Mouse (Mus musculus) forebrain, embryonic 14.5 days (tissue): ENCODE data around the gene Smu1. TPM values are rescaled to one million over a fixed set of nuclear protein-coding genes. Genes with fewer than 3 reads are reported as not detected.

ENCODE experiments used
- ATAC-seq: fragments of 200-750 bp; cut with Nextera tagmentation; 2 replicates; pipeline ENCODE4 v1.8.0; 2017; ENCODE audit warnings: mild to moderate bottlenecking, moderate library complexity
- DNase-seq: peaks from one replicate; pipeline ENCODE4 v3.0.0-alpha.2; 2015; ENCODE audit warnings: low spot score
- H3K27ac ChIP-seq: fragments of 300-500 bp; sonication (generic); 2 replicates; pipeline ENCODE4 v1.5.1; 2014; ENCODE audit warnings: low read depth, mild to moderate bottlenecking, control low read depth, low read length, moderate library complexity
- H3K27me3 ChIP-seq: fragments of 300-500 bp; sonication (generic); replicated peaks from 2 replicates; pipeline ENCODE4 v1.6.1; 2014; ENCODE audit warnings: low read length, control low read depth, mixed read lengths; ENCODE audit not compliant: control insufficient read depth, insufficient read depth
- H3K36me3 ChIP-seq: fragments of 300-500 bp; sonication (generic); 2 replicates; pipeline ENCODE4 v1.6.1; 2014; ENCODE audit warnings: low read length, control low read depth; ENCODE audit not compliant: control insufficient read depth, insufficient read depth
- H3K4me1 ChIP-seq: fragments of 300-500 bp; sonication (generic); 2 replicates; pipeline ENCODE4 v1.6.1; 2014; ENCODE audit warnings: antibody characterized with exemption, low read length, control low read depth; ENCODE audit not compliant: control insufficient read depth, insufficient read depth
- H3K4me2 ChIP-seq: fragments of 300-500 bp; sonication (generic); 2 replicates; pipeline ENCODE4 v1.6.1; 2014; ENCODE audit warnings: mild to moderate bottlenecking, control low read depth, low read length
- H3K4me3 ChIP-seq: fragments of 300-500 bp; sonication (generic); 2 replicates; pipeline ENCODE4 v1.5.1; 2014; ENCODE audit warnings: low read depth, low read length, control low read depth
- H3K9ac ChIP-seq: fragments of 300-500 bp; sonication (generic); 2 replicates; pipeline ENCODE4 v1.6.1; 2014; ENCODE audit warnings: mild to moderate bottlenecking, low read length, control low read depth, moderate library complexity
- H3K9me3 ChIP-seq: fragments of 300-500 bp; sonication (generic); replicated peaks from 2 replicates; pipeline ENCODE4 v1.6.1; 2016; ENCODE audit warnings: low read length, control low read depth, mixed read lengths; ENCODE audit not compliant: control insufficient read depth
- WGBS: fragments of 180-500 bp; shearing (Covaris S2); extraction: QIAGEN DNeasy Blood & Tissue Kit; methylation state at CpG from one replicate; pipeline ENCODE4 v1.1.7; 2014; 5-methylcytosine and 5-hydroxymethylcytosine counted together
- polyA plus RNA-seq: library from polyadenylated mRNA; unstranded; fragments of >200 nt; fragmentation: Nextera tagmentation; extraction: Ambion mirVana; gene quantifications from 2 replicates; pipeline ENCODE4 v1.2.1, GENCODE M21; 2014

Smu1 gene
- polyA plus RNA-seq, 1 experiment from 2014 or later, result 177 TPM

- 91% methylated on average over 4 of the region's 4 CpGs for WGBS
- Histone ChIP-seq H3K27me3 (no peaks in the 10 kb centered on the region), H3K4me2 (no peak overlapping the region), H3K36me3 (no peaks in the 10 kb centered on the region), H3K9ac (no peak overlapping the region), H3K27ac (no peak overlapping the region), H3K9me3 (no peaks in the 10 kb centered on the region), H3K4me3 (no peak overlapping the region), H3K4me1 (no peaks in the 10 kb centered on the region)
- ATAC-seq (no peak), DNase-seq (no peak)
Measured at GRCm38 (mm10) chr4:40791176-40791575, 33.5 kb upstream of the Smu1 start.

DNA sequence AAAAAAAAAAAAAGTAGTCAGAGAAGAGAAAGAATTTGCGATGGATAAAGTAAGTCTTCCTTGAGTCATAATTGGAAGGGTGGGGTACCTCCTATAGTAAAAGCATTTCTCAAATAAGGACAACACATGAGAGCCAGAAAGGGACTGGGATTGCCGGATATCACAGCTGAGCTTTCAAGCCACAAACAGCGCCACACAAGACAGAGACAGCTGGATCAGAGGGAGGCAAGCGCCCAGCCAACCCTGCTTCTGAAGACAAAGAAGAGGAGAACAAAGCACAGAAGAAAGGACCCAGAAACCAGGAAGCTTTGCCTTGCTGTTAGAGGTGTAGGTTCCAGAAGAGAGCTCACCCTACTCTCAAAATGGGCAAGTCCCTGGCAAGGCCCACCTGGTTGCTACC, 28.9 kb upstream of the Smu1 start:
- ATAC-seq (no peak), DNase-seq (no peak)
- Histone ChIP-seq H3K9me3 (no peaks in the 10 kb centered on the region), H3K4me1 (no peaks in the 10 kb centered on the region), H3K27me3 (no peaks in the 10 kb centered on the region), H3K36me3 (no peaks in the 10 kb centered on the region), H3K27ac (no peak overlapping the region), H3K9ac (no peak overlapping the region), H3K4me2 (no peak overlapping the region), H3K4me3 (no peak overlapping the region)
- 58% methylated on average over 4 of the region's 4 CpGs for WGBS

DNA sequence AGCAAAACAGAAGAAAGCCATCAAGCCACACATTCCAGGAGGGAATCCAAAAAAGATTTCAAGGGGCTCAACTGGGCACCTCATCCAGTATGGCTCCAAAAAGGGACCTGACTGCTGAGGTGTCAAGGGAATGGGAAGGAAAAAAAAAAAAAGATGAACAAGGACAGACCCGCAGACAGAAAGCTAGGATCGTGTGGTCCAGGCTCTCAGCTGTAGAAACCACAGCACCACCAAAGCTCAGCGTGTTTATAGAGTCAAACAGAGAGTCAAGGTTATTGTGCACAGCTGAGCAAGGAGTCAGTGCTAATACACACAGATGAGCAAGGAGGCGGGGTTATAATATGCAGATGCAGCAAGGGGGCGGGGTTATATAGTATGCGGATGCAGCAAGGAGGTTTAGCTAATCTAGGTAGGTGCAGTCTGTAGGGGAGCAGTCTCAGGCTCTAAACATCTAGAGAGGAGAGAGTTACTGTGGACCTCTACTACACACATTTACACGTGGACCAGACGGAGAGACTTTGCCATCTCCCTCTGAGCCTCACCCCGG, 28.0 kb upstream of the Smu1 start:
- Histone ChIP-seq H3K9me3 (no peaks in the 10 kb centered on the region), H3K36me3 (no peaks in the 10 kb centered on the region), H3K4me2 (no peak overlapping the region), H3K9ac (no peak overlapping the region), H3K4me1 (no peaks in the 10 kb centered on the region), H3K27me3 (no peaks in the 10 kb centered on the region), H3K4me3 (no peak overlapping the region), H3K27ac (no peak overlapping the region)
- ATAC-seq, result no peak
- 76% methylated on average over 9 of the region's 9 CpGs for whole genome bisulfite sequencing
- no peak for DNase-seq

DNA sequence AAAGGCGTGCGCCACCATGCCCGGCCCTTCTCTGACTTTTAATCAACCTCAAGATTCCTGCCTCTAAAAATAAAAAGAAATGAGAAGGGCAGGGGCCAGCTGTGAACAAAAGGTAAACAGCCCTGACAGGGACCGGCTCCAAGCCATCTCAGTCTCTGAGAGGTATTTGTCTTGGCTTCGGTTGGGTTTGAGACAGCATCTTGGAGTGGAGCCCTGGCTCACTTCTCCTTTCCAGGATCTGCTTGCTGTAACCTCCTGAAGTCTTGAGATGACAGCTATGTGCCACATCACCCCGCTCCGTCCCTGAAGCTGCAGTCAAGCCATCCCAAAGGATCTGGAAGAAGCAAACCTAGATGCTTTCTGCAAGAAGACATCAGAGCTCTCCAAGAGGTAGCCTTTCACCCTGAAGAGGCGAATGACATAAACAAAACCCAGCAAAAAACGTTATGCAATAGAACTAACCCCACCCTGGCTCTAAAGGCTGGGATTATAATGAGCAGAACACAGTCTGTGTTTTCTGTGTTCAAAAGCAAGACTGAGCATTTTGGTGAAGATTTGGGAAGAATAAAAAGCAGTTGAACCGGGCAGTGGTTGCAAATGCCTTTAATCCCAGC, 26.9 kb upstream of the Smu1 start:
- DNase-seq, result no peak
- Histone ChIP-seq H3K9ac (no peak overlapping the region), H3K4me1 (no peaks in the 10 kb centered on the region), H3K27ac (no peak overlapping the region), H3K9me3 (no peaks in the 10 kb centered on the region), H3K4me3 (no peak overlapping the region), H3K36me3 (no peaks in the 10 kb centered on the region), H3K4me2 (no peak overlapping the region), H3K27me3 (no peaks in the 10 kb centered on the region)
- no peak for ATAC-seq
- 80% methylated on average over 10 of the region's 10 CpGs for WGBS

DNA sequence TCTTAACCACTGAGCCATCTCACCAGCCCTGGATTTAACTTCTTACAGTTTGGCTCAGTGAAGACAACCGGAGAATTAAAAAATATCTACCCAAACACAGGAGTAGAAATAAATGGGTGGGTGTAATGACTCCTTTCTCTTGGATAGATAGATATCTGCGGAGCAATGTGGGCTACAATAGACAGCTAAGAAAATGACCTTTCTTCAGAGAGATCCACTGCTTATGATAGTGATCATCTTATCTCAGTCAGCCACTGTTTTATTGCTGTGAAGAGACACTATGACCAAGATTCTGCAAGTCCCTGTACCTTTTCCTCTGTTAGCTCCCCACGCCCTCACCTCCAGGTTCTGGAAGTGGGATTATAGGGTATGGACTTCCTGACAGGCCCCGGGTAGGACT, 25.3 kb upstream of the Smu1 start:
- H3K9ac ChIP-seq, result no peak overlapping the region
- H3K4me1 ChIP-seq, result no peaks in the 10 kb centered on the region
- no peak overlapping the region for H3K4me3 ChIP-seq
- WGBS, result 90% methylated on average over 4 of the region's 4 CpGs
- H3K27me3 ChIP-seq, result no peaks in the 10 kb centered on the region
- H3K36me3 ChIP-seq, result no peaks in the 10 kb centered on the region
- H3K9me3 ChIP-seq, result no peaks in the 10 kb centered on the region
- no peak overlapping the region for H3K27ac ChIP-seq
- H3K4me2 ChIP-seq, result no peak overlapping the region
- no peak for DNase-seq
- ATAC-seq, result no peak

DNA sequence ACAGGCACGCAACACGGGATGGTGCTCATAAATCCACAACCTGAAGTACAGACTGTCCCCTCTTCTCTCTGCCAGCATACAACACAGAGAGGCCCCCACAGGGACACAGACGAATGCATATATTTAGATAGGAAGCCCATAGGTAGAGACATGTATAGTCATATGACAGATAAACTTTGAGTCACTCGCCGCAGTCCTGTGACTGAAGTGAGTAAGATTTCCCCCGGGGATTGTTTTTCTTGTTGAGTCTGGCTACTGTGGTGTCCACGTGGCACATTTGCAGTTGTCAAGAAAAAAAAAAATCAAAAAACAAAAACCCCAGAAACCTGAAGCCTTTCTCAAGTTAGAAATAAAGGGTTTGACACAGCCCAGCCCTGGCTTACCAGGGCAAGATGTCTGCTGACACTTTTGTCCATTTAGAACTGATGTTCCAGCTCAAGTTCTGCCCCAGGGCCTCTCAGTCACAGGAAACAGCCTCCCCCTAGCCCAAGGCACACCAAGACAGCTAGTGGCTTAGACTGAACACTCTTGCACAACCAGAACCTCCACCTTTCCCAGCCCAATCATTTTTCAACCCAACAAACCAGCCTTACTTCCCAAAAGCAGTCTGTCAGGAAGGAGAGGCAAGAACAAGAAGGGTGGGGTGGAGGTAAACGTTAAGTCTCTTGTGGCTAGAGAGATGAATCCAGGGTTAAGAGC, 24.2 kb upstream of the Smu1 start:
- Histone ChIP-seq H3K27ac (no peak overlapping the region), H3K9me3 (no peaks in the 10 kb centered on the region), H3K4me2 (no peak overlapping the region), H3K9ac (no peak overlapping the region), H3K4me3 (no peak overlapping the region), H3K27me3 (no peaks in the 10 kb centered on the region), H3K36me3 (no peaks in the 10 kb centered on the region), H3K4me1 (no peaks in the 10 kb centered on the region)
- 84% methylated on average over 8 of the region's 8 CpGs for WGBS
- no peak for DNase-seq
- ATAC-seq, result no peak

- H3K9me3 ChIP-seq, result no peaks in the 10 kb centered on the region
- ATAC-seq (no peak), DNase-seq (no peak)
- 40% methylated on average over 3 of the region's 3 CpGs for WGBS
- H3K4me3 ChIP-seq, result no peak overlapping the region
- no peak overlapping the region for H3K27ac ChIP-seq
- no peaks in the 10 kb centered on the region for H3K36me3 ChIP-seq
- H3K4me1 ChIP-seq, result no peaks in the 10 kb centered on the region
- H3K9ac ChIP-seq, result no peak overlapping the region
- no peaks in the 10 kb centered on the region for H3K27me3 ChIP-seq
- H3K4me2 ChIP-seq, result no peak overlapping the region
Measured at GRCm38 (mm10) chr4:40781143-40781542, 23.4 kb upstream of the Smu1 start.

DNA sequence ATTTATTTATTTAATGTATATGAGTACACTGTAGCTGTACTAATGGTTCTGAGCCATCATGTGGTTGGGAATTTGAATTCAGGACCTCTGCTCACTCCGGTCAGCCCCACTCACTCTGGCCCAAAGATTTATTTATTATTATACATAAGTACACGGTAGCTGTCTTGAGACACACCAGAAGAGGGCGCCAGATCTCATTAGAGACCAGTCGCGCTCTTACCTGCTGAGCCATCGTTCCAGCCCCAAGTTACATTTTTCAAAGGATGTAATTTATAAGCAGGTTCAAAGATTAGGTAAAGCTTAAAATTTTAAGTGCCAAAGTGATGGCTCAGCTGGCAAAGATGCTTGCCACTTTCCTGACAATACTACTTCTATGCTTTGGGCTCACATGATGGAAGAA, 20.9 kb upstream of the Smu1 start:
- H3K36me3 ChIP-seq, result no peaks in the 10 kb centered on the region
- DNase-seq (no peak), ATAC-seq (no peak)
- 86% methylated on average over 6 of the region's 6 CpGs for WGBS
- no peaks in the 10 kb centered on the region; the same call in 1 of the 2 replicates for H3K4me1 ChIP-seq
- no peak overlapping the region for H3K4me3 ChIP-seq
- no peak overlapping the region for H3K9ac ChIP-seq
- no peak overlapping the region for H3K27ac ChIP-seq
- no peaks in the 10 kb centered on the region for H3K27me3 ChIP-seq
- H3K9me3 ChIP-seq, result no peaks in the 10 kb centered on the region
- no peak overlapping the region for H3K4me2 ChIP-seq

GRCm38 (mm10) chr4:40777116-40777515, 19.4 kb upstream of the Smu1 start:
- WGBS, result 51% methylated on average over 2 of the region's 2 CpGs

More at GRCm38 (mm10) chr4:40777116-40777515, 19.4 kb upstream of the Smu1 start:
- H3K27ac ChIP-seq, result no peak overlapping the region
- H3K4me2 ChIP-seq, result no peak overlapping the region
- no peaks in the 10 kb centered on the region for H3K36me3 ChIP-seq
- H3K9me3 ChIP-seq, result no peaks in the 10 kb centered on the region
- H3K4me1 ChIP-seq, result no peaks in the 10 kb centered on the region; the same call in 1 of the 2 replicates
- no peak for DNase-seq
- no peak overlapping the region for H3K9ac ChIP-seq
- no peak for ATAC-seq
- no peak overlapping the region for H3K4me3 ChIP-seq
- H3K27me3 ChIP-seq, result no peaks in the 10 kb centered on the region
